Mouse (Mus musculus) lung, adult 2 months (tissue): ENCODE measurements around the gene Kng2. TPM values are rescaled to one million over a fixed set of nuclear protein-coding genes. Genes with fewer than 3 reads are reported as not detected.
"Not testable (repeated sequence)": the region's sequence is repeated elsewhere in the genome, so short reads cannot be mapped to it uniquely, and the experiment has no call there.

Experiments used
- DNase-seq: peaks from one replicate; pipeline ENCODE4 v3.0.0; 2022
- H3K4me1 ChIP-seq: fragments of 200-500 bp; 2 replicates; pipeline ENCODE4 v1.6.1; 2011; ENCODE audit warnings: low read length; ENCODE audit not compliant: control insufficient read depth, insufficient read depth
- H3K4me3 ChIP-seq: fragments of 200-500 bp; replicated peaks from 2 replicates; pipeline ENCODE3; 2011; ENCODE audit warnings: low read depth, mild to moderate bottlenecking, control low read depth, low read length; ENCODE audit errors: extremely low read depth
- CTCF ChIP-seq: fragments of 200-500 bp; IDR thresholded peaks from 2 replicates; pipeline ENCODE4 v1.5.1; 2011; ENCODE audit warnings: mild to moderate bottlenecking, low read length, control low read depth; ENCODE audit not compliant: insufficient read depth
- POLR2A ChIP-seq: fragments of 200-500 bp; IDR thresholded peaks from 2 replicates; pipeline ENCODE4 v1.6.1; 2011; ENCODE audit warnings: low read depth, mild to moderate bottlenecking, control low read depth, low read length, borderline replicate concordance; ENCODE audit errors: extremely low read depth
- WGBS: fragments of 180-500 bp; shearing (Covaris S2); methylation state at CpG from one replicate; pipeline ENCODE4 v1.1.7; 2018; 5-methylcytosine and 5-hydroxymethylcytosine counted together
- polyA plus RNA-seq: library from polyadenylated mRNA; depleted of rRNA; stranded (reverse); fragments of >200 nt; gene quantifications from 2 replicates; pipeline ENCODE4 v1.2.3, GENCODE M21; 2012; rRNA removed

Gene Kng2
- polyA plus RNA-seq, 1 experiment, result 0.51 TPM

DNA sequence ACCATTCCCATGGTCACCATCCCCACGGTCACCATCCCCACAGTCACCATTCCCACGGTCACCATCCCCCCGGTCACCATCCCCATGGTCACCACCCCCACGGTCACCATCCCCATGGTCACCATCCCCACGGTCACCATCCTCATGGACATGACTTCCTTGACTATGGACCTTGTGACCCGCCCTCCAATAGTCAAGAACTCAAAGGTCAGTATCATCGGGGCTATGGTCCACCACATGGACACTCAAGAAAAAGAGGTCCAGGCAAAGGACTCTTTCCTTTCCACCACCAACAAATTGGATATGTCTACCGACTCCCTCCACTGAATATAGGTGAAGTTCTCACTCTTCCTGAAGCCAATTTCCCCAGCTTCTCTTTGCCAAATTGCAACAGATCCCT lies 68.2 kb downstream of the Kng2 start:
- 94% methylated on average over 8 of the region's 8 CpGs for WGBS
- H3K4me3 ChIP-seq, result no peak overlapping the region
- no peaks in the 10 kb centered on the region for H3K4me1 ChIP-seq
- TF ChIP-seq POLR2A (no peak), CTCF (no peak)
- DNase-seq, result no peak

DNA sequence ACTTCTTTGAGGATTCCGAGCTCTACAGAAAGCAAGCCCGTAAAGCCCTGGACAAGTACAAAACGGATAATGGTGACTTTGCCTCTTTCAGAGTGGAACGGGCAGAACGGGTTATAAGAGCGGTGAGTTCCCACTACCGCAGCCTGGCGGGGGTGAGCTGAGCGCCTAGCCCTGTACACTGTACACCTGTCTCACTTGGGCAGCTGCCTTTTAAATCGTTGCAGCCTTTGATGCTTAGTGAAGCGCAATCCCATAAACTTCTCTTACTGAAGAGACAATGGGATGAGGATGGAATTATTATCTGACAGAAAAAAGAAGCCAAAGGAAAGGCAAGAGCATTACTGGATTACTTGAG lies 73.2 kb downstream of the Kng2 start:
- no peak for DNase-seq
- H3K4me1 ChIP-seq, result no peaks in the 10 kb centered on the region

DNA sequence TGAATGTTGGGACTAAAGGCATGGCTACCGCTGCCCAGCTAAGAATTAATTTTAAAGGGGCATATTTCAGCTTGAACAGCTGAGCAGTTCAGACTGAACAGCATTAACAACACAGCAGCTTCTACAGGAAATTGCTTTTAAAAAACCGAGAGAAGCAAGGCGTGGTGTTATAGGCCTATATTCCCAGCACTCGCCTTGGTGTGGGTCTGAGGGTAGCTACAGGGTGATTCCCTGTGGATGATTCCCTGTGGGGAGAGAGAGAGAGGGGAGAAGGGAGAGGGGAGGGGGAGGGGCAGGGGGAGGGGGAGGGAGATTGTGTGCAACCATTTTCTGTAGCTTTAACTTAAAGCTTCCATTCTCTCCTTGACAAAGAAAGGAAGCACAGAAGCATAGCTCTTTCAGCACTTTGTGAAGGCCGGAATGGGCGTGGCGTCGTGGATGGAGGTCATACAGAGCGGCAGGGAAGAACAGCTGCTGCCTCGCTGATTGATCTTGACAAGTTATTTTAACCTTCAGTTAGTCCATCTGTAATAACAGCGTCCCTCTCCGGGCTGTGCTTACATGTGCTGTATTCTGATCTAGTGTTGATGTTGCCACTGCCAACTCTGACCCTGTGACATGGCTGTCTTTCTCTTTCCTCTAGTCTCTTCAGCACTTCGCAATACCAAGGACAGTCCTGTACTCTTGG lies 73.7 kb downstream of the Kng2 start:
- TF ChIP-seq POLR2A (no peak), CTCF (no peak)
- no peak for DNase-seq
- H3K4me3 ChIP-seq, result no peak overlapping the region
- WGBS, result 45% methylated on average over 13 of the region's 13 CpGs
- H3K4me1 ChIP-seq, result no peaks in the 10 kb centered on the region

More for the DNA sequence above, 73.2 kb downstream of the Kng2 start:
- 80% methylated on average over 11 of the region's 11 CpGs for WGBS
- TF ChIP-seq POLR2A (no peak), CTCF (no peak)
- H3K4me3 ChIP-seq, result no peak overlapping the region

DNA sequence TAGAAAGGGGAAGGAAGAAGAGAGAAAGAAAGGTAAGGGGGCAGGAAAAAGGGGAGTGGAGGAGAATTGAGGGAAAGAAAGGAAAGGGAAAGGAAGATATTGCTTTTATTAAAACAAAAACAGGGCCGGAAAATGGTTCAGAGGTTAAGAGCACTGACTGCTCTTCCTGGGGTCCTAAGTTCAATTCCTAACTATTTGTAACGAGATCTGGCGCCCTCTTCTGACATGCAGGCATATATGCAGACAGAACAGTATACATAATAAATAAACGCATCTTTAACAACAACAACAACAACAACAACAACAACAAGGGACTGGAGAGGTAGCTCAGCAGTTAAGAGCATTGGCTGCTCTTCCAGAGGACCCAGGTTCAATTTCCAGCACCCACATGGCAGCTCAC lies 76.2 kb downstream of the Kng2 start:
- TF ChIP-seq CTCF (no peak), POLR2A (no peak)
- Histone ChIP-seq H3K4me1 (no peaks in the 10 kb centered on the region), H3K4me3 (no peak overlapping the region)
- no peak for DNase-seq
- WGBS, result 33% methylated on average over 4 of the region's 4 CpGs

DNA sequence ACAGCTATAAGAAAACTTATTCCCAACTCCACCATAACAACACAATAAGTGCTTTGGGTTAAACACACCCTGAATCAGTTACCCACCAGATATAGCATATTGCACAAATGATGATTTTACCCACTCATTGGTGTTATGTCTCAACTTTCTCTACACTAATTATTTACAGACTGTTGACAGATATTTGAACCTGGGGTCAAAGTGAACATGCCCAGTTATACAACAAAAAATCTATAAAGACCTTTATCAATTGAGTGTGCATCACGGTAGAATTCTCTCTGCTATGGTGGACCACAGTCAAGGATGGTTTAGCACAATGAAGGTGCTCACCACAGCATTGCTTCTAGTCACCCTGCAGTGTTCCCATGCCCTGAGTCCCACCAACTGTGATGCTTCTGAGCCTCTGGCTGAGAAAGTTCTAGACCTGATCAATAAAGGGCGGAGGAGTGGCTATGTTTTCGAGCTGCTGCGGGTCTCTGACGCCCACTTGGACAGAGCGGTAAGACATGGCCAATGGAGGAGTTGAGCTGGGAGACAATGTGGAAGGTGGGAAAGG lies 78.4 kb downstream of the Kng2 start, which contains the start of gene Hrg:
Gene Hrg, plus strand, starts transcription at position 233 of the 556 bp plus-strand sequence.
- no peak for DNase-seq
- 92% methylated on average over 6 of the region's 6 CpGs for WGBS
- no peak within 1 kb of the TSS for H3K4me3 ChIP-seq
- no peak for TF ChIP-seq CTCF
- TF ChIP-seq POLR2A, result no peak
- no peaks in the 10 kb centered on the region for H3K4me1 ChIP-seq

DNA sequence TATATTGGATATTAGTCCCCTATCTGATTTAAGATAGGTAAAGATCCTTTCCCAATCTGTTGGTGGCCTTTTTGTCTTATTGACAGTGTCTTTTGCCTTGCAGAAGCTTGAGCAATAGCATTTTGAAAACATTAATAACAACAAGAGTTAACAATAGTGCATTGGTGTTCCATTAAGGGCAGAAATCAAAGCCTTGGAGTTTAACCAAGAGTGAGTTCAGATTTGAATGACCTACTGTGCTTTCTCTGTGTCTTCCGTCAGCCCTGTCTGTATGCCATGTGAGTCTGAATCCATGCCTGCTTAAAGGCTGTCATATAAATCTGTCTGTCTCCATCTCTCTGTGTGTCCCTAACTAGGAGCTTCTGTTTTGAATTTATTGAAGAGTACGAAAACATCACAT lies 81.9 kb downstream of the Kng2 start:
- Histone ChIP-seq H3K4me1 (no peaks in the 10 kb centered on the region), H3K4me3 (no peak overlapping the region)
- DNase-seq, result no peak
- TF ChIP-seq CTCF (no peak), POLR2A (no peak)
- 88% methylated on average over 2 of the region's 2 CpGs for WGBS

DNA sequence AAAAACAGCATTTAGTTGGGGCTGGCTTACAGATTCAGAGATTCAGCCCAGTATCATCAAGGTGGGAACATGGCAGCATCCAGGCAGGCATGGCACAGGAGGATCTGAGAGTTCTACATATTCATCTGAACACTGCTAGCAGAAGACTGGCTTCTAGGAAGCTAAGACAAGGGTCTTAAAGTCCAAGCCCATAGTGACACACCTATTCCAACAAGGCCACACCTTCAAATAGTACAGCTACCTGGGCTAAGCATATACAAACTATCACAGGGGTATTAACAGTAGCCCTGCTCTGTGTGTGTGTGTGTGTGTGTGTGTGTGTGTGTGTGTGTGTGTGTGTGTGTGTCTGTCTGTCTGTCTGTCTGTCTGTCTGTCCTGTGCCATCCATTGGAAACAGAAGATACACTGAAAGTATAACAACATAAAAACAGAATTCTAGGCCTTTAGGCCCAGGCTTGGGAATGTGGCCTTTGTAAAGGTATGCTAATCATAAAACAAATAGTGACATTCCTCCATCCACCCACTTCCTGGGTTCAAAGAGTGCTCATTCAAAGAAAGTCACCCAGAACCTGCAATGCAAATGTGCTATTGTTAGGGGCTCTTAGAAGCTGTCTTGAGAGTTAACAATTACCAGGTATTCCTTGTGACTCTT lies 87.3 kb downstream of the Kng2 start:
- H3K4me3 ChIP-seq, H3K4me1 ChIP-seq, DNase-seq: not testable (repeated sequence)

DNA sequence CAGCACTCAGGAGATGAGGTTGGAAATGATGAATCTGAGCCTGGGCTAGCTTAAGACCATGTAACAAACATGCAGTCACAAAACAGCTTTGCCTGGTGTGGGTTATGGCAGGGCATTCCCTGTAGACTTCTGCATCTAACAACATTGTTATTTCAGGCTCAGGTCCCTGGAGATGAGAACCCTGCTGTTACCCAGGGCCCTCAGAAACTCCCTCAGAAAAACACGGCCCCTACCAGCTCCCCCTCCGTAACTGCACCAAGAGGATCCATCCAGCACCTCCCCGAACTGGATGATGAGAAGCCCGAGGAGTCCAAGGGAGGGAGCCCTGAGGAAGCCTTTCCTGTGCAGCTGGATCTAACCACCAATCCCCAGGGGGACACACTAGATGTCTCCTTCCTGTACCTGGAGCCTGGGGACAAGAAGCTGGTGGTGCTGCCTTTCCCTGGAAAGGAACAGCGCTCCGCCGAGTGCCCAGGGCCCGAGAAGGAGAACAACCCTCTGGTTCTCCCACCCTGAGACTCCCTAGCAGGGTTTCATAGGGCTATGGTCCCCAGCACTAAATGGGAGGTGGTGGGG lies 90.1 kb downstream of the Kng2 start:
- 75% methylated on average over 8 of the region's 8 CpGs for WGBS
- no peak for DNase-seq
- Histone ChIP-seq H3K4me1 (no peaks in the 10 kb centered on the region), H3K4me3 (no peak overlapping the region)
- TF ChIP-seq POLR2A (no peak), CTCF (no peak)

DNA sequence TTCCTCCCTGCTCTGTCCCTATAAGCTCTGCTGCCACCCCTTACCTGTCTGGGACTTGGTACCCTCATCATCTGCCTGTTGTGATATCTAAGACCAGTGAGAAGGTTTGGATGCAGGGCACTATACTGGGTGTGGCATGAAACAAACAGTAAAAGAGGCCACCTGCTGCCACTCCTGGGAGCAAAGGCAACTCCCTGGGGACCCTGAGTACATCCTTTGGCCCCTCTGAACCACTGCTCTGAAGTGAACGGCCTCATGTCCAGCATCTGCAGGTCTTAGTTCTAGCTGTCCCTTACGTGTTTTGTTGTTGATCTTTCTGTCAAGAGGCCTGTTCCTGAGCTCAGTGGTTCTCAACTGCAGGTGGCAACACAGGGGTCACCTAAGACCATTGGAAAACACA lies 90.7 kb downstream of the Kng2 start:
- H3K4me3 ChIP-seq, result no peak overlapping the region
- TF ChIP-seq CTCF (no peak), POLR2A (no peak)
- WGBS, result 55% methylated on average over 2 of the region's 2 CpGs
- no peak for DNase-seq
- H3K4me1 ChIP-seq, result no peaks in the 10 kb centered on the region

DNA sequence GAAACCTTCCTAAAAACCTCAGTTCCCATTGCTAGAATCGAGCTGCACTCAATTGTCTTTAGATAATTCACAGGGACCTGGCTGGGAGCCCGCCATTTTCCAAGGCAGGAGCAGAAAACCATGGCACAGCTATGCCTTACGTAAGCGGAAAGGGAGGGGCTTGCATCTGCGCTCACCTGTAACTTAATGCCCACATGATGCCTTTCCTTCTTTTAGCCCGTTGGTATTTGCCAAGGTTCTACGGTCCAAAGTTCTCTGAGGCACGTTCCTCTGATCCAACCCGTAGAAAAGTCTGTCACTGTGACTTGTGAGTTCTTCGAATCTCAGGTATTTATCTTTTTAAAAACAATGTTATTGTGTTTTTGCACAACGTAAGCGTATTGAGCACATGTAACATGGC lies 91.7 kb downstream of the Kng2 start:
- Histone ChIP-seq H3K4me3 (no peak overlapping the region), H3K4me1 (no peaks in the 10 kb centered on the region)
- no peak for TF ChIP-seq CTCF
- TF ChIP-seq POLR2A, result no peak
- no peak for DNase-seq
- 86% methylated on average over 12 of the region's 12 CpGs for WGBS

Other genes starting within 250 kb of the Kng2 start
- gene Crygs, start 217.9 kb downstream of the Kng2 start, polyA plus RNA-seq, result not detected in 2 replicates
- 8.3 and 12.5 TPM in 2 replicates for gene Tbccd1, start 171.8 kb downstream of the Kng2 start, polyA plus RNA-seq
- gene Dnajb11, start 171.6 kb downstream of the Kng2 start, polyA plus RNA-seq, result 18.1 and 18.6 TPM in 2 replicates
- gene Ahsg, start 138.2 kb downstream of the Kng2 start, polyA plus RNA-seq, result 4.1 and 5.8 TPM in 2 replicates
- 4.1 and 20.9 TPM in 2 replicates for gene Fetub, start 111.1 kb downstream of the Kng2 start, polyA plus RNA-seq
- 0.22 TPM in 1 of 2 replicates, not detected in the other for gene Hrg, start 78.4 kb downstream of the Kng2 start, polyA plus RNA-seq
- gene Kng1, start 28.4 kb upstream of the Kng2 start, polyA plus RNA-seq, result 0.12 and 0.14 TPM in 2 replicates
- gene Eif4a2, start 78.0 kb upstream of the Kng2 start, polyA plus RNA-seq, result 71.3 and 141 TPM in 2 replicates
- 0.15 and 0.57 TPM in 2 replicates for gene Rfc4, start 98.3 kb upstream of the Kng2 start, polyA plus RNA-seq
- 19.3 and 57.0 TPM in 2 replicates for gene Adipoq, start 117.1 kb upstream of the Kng2 start, polyA plus RNA-seq
- 22.1 and 28.0 TPM in 2 replicates for gene St6gal1, start 195.3 kb upstream of the Kng2 start, polyA plus RNA-seq